Mouse (Mus musculus): Measurements from ENCODE around the gene Tmem107.
"Not testable (repeated sequence)": the region's sequence is repeated elsewhere in the genome, so short reads cannot be mapped to it uniquely, and the experiment has no call there.

Tmem107 gene

DNA sequence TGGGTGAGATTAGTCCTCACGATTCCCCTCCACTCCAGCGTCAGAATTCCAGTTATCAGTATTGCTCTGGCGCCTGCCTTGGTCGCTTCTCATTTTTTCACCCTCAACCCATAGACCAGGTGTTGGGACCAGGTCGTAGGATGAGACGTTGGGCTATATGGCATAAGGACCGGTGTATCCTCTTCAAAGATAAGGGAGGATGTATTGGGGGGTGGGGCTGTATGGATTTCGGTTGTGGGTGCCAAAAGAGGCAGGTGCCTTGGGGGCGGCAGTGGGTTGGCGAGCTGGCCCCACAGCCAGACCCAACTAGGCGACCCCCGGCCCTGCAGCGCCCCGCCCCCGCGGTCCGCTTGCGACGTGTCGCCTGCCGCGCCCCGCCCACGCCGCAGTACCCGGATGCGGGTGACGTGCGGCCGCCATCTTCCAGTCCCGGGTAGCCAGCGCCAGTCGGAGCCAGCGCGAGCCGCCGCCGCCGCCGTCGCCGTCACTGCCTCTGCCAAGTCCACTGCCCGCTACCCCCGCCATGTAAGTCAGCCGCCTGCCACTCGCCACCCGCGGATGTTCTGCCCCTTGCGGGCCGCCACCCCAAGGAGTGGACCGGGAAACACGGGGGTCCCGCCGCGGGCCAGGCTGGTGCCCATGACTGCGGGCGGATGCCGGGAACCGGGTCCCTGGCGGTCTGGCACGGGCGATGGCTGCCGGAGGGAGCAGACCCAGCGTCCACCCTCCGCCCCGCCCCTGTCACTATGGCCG lies 17.7 kb downstream of the Tmem107 start, which contains the start of gene Vamp2:
Gene Vamp2, plus strand, starts transcription at position 388 of the 753 bp plus-strand sequence.
- in situ Hi-C loops (cut with MboI; ENCODE audit: low pct_unique_long_range_greater_than_20kb in 1 of 2, low sequenced_read_pairs in 2 of 2, unreplicated experiment in 1 of 2), result no loop called here

DNA sequence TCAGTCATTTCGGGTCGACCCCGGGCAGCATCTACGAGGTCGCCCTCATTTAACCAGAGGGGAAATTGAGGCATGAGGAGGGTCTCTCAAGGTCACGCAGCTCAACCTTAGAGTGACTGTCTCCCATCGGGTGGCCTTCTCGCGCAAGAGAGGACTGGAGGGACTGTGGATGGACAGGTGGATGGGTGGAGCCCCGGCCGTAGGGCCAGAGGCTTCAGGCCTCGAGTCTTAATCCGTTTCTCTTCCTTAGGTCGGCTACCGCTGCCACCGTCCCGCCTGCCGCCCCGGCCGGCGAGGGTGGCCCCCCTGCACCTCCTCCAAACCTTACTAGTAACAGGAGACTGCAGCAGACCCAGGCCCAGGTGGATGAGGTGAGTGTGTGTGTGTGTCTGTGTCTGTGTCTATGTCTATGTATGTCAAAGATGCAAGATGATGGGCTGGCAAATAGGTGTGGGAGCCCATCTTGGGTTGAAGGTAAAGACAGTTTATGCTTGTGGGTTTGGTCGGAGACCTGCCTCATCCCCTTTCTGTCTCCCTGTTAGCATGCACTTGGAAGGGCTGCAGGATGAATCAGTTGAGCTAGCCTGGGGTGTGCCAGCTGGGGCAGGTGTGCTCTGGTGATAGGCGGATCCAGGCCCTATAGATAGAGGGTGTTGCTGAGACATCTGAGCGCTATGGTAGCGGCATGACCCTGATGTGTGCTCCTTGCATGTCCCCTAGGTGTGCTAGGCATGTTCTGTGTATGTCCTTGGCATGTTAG lies 18.4 kb downstream of the Tmem107 start:
- in situ Hi-C loops (cut with MboI; ENCODE audit: low pct_unique_long_range_greater_than_20kb in 1 of 2, low sequenced_read_pairs in 2 of 2, unreplicated experiment in 1 of 2), result no loop called here

DNA sequence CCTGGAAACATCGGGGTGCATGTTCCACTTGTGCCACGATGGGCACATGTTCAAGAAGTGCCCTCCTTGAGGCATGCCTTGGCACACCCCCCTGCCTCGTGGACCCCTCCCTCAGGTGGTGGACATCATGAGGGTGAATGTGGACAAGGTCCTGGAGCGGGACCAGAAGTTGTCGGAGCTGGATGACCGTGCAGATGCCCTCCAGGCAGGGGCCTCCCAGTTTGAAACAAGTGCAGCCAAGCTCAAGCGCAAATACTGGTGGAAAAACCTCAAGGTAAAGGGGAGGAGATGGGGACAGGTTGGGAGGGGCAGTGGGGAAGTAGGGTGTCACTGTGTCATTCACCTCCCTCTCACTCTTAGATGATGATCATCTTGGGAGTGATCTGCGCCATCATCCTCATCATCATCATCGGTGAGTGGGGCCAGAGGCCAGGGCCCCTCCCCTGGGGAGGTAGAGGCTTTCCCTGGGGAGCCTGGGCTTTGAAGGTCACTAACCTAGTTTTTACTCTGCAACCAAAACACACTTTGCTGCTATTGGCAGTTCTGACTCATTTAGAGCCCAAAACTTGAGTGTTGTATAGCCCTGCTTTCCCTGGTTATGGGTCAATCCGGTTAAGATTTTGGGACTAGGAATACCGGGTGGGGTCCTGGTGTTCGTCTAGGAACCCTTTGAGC lies 19.1 kb downstream of the Tmem107 start:
- in situ Hi-C loops (cut with MboI; ENCODE audit: low pct_unique_long_range_greater_than_20kb in 1 of 2, low sequenced_read_pairs in 2 of 2, unreplicated experiment in 1 of 2), result no loop called here

DNA sequence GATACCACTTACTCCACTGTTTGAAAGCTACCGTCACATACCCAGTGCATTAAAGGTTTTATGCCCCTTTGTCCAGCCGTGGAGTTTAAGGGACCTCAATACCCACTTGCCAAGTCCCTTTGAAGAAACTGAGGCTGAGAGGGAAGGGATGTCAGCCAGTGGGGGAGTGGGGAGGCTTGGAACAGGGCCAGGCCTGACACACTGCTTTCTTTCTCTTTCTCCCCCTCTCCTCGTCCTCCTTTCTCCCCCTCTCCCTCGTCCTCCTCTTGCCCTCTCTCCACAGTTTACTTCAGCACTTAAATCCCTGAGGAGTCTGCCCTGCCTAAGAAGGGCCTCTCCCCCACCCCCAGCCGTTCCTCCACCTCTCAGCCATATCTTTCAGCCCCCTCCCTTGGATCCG lies 19.8 kb downstream of the Tmem107 start:
- in situ Hi-C loops (cut with MboI; ENCODE audit: low pct_unique_long_range_greater_than_20kb in 1 of 2, low sequenced_read_pairs in 2 of 2, unreplicated experiment in 1 of 2), result no loop called here

DNA sequence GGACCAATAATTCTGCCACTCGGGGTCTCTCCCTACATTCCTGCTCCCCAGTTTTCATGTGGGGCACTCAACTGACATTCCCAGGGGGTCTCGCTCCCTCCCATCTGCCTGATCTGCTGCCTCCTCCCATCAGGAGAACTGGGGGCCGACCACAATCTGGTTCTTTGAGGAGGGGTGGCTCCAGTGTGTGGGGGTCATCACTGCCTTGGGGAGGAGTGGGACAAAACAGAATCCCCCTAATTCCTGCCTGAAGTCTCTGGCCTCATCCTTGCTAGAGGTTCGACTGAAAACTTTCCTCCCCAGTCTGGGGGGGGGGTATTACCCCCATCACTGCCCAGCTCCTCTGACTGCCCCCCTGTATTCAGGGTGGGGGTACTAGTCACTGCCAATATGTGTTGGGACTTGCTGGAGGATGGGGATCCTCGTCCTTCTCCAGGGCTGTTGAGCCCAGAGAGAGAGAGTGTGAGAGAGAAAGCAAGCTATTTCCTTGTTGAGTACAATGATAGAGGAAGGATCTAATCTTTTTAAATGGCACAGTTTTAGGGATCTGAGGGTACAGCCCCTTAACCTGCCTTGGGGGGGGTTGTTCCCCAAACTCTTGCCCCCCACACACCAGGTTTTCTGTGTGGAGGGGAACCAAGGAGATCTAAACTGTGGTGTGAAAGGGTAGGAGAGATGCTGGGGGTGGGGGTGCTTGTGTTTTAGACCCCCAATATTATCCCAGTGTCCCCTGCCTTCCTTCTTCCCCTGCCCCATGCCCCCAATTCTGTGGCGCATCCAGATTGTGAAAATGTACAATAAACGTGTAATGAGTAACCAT lies 21.2 kb downstream of the Tmem107 start:
- in situ Hi-C loops (cut with MboI; ENCODE audit: low pct_unique_long_range_greater_than_20kb in 1 of 2, low sequenced_read_pairs in 2 of 2, unreplicated experiment in 1 of 2), result no loop called here

DNA sequence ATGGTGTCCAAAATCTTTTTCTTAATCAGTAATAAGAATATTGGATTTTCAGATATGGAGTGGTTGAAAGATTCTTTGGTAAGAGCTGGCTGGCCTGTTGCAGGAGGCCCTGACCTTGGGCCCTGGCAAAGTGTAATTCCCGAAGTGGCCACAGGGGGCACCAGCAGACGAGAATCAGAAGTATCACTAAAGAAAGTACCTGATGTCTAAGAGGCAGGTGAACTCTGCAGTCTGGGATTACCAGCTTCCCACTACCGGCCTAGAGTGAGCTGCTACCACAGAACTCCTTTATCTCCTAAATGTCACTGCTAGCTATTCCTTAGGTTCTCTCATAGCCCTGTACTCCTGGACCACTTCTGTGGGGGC lies 21.8 kb downstream of the Tmem107 start:
- in situ Hi-C loops (cut with MboI; ENCODE audit: low pct_unique_long_range_greater_than_20kb in 1 of 2, low sequenced_read_pairs in 2 of 2, unreplicated experiment in 1 of 2), result no loop called here

DNA sequence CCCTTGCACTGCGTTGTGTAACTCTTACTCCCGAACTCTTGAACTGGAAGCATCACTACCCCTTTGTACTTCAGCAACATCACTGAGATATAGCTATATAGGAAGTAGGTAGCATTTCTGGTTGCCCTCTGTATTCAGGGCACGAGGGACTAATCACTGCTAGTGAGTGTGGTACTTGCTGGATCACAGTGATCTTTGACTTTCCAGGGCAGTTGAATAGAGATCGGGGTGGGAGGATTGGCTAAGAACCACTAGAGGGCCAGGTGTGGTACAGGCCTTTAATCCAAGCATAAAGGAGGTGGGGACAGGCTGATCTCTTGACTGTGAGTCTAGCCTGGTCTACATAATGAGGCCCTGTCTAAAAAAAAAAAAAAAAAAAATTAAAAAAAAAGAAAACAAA lies 22.3 kb downstream of the Tmem107 start:
- in situ Hi-C loops (cut with MboI; ENCODE audit: low pct_unique_long_range_greater_than_20kb in 1 of 2, low sequenced_read_pairs in 2 of 2, unreplicated experiment in 1 of 2), result no loop called here

DNA sequence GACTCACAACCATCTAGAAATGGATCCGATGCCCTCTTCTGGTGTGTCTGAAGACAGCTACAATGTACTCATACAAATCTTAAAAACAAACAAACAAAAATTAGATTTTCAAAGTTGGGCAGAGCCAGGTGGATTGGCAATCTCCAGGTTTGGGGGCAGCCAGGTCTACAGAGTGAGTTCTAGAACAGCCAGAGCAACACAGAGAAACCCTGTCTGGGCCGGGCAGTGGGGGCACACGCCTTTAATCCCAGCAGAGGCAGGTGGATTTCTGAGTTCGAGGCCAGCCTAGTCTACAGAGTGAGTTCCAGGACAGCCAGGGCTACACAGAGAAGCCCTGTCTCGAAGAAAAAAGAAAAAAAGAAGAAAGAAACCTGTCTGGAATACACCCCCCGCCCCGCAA lies 23.2 kb downstream of the Tmem107 start:
- in situ Hi-C loops (cut with MboI; ENCODE audit: low pct_unique_long_range_greater_than_20kb in 1 of 2, low sequenced_read_pairs in 2 of 2, unreplicated experiment in 1 of 2), result not testable (repeated sequence)

DNA sequence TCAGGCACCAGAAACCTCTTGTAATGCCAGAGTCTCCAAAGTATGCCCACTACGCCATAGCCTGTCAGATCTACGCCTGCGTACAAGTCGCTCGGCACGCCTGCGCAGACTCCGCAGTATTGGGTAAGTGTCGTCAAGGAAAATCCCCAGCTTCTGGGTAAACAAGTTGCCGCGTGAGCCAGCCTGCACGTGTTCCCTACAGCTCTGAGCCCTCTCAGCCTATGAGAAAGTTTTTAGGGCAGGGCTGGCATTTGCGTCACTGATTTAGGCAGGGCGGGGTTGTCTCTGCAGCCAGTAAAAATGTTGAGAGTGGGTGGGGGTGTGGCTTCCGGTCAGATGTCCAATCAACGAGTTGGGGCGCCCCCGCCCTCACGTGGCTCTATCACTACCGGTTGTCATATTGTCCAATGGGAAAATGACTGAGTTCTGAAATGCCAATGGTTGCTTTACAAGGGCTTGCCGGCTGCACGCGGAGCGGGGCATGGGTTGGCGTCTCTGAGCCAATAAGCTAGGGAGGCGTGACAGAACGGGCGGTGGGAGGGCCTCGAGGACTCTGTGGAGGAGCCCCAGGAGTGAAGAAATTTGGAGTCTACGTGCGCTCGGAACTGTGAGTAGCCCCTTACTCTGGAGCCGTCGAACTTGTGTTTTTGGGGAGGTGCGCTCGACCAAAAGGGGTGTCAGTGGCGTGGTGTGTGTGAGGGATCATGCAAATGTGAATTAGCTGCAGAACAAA lies 24.3 kb downstream of the Tmem107 start, which contains the start of gene Per1:
Gene Per1, plus strand, starts transcription at position 521 of the 733 bp plus-strand sequence.
- in situ Hi-C loops (cut with MboI; ENCODE audit: low pct_unique_long_range_greater_than_20kb in 1 of 2, low sequenced_read_pairs in 2 of 2, unreplicated experiment in 1 of 2), result no loop called here

DNA sequence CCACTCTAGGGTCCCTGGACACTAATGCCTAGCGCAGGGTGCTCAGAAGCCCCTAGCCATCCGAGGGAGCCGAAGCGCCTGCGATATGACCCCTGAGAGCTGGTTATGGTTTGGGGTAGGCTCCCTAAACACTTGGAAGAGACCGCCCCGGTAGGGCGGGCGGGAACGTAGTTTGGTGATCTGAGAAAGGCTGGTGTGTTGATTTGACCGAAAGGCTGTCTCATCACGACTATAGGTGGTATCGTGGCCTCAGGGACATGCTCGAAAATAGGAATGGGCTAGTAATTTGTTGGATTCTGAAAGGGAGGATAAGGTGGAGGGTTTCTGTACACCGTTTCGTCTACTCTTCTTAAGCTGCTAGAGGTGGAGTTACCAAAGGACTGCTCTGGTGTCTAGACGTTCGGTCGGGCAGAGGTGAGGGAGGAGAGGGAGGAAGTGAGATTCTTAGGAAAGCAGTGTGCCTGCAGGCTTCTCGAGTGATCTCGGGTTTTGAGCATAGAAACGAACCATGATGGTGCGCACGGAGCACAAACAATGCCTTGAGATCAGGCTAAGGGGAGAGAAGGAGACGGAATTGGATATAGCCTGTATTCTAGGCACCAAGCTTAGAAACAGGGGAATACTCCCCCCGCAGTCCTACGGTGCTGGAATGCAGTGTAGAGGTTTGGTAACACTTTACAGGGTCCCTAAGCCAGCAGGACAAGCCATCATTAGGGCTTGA lies 25.1 kb downstream of the Tmem107 start:
- in situ Hi-C loops (cut with MboI; ENCODE audit: low pct_unique_long_range_greater_than_20kb in 1 of 2, low sequenced_read_pairs in 2 of 2, unreplicated experiment in 1 of 2), result no loop called here

DNA sequence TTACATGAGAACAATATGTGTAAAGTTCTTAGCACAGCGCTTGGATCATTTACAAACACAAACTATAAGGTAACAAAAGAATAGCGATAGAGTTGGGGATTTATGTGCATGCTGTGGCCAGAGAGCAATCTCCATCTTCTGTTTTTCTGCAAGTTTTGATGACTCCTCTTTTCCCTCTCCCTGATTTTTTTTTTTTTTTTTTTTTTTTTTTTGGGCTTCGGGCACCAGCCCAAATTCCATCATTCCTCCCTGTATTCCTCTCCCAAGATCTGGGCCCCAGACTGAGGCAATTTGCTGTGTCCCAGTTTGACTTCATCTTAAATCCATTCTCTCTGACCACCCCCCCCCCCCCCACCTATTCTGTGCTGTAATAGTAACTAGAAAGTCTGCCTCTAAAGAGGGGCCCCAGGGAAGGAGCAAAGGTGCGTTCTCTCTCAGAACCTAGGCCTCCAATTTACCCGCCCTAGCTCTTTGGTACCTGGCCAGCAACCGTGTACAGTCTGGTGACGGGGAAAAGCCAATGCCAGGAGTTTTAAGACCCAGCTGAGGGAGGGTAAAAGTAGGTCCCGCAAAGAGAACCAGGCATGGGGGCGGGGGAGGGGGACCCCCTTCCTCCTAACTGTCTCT lies 25.9 kb downstream of the Tmem107 start:
- in situ Hi-C loops (cut with MboI; ENCODE audit: low pct_unique_long_range_greater_than_20kb in 1 of 2, low sequenced_read_pairs in 2 of 2, unreplicated experiment in 1 of 2), result no loop called here

DNA sequence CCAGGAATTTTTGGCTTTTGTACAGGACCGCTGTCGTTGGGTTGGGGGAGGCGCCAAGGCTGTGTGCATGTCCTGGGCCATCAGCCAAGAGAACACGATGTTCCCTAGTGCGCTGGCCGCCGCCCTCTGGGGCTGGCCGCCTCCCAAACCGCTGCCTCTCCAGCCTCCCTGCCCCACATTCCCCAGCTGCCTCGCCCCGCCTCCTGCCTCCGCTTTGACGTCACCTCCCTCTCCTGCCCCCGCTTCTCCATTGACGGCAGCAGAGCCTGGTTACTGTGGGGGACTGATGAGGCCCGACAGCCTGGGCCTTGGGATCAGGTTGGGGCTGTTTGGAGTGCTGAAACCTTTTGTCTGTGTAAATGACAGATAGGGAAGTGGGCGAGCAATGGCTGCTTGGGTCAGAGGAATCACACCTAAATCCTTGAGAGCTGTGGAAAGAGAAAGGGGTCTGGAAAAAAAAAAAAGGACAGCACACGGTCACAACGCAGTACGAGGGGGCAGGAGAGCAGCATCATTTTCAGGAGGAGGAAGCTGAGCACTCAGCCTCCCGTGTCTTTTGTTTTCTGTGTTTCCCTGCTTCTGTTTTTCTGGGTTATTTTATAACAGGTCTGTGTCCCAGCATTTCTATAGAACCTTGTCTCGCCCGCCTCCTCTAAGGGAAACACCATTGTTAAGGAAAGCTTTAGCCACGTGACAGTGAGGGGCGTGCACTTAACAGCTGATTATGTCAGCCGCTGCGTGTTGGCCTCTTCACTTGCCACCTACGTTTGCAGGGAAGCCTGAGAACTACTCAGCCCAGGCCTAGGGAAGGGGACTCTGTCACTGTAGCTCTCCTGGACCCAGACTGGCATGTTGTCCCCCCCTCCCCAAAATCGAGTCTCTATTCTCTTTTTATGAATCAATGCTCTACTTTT lies 26.6 kb downstream of the Tmem107 start:
- in situ Hi-C loops (cut with MboI; ENCODE audit: low pct_unique_long_range_greater_than_20kb in 1 of 2, low sequenced_read_pairs in 2 of 2, unreplicated experiment in 1 of 2), result no loop called here

DNA sequence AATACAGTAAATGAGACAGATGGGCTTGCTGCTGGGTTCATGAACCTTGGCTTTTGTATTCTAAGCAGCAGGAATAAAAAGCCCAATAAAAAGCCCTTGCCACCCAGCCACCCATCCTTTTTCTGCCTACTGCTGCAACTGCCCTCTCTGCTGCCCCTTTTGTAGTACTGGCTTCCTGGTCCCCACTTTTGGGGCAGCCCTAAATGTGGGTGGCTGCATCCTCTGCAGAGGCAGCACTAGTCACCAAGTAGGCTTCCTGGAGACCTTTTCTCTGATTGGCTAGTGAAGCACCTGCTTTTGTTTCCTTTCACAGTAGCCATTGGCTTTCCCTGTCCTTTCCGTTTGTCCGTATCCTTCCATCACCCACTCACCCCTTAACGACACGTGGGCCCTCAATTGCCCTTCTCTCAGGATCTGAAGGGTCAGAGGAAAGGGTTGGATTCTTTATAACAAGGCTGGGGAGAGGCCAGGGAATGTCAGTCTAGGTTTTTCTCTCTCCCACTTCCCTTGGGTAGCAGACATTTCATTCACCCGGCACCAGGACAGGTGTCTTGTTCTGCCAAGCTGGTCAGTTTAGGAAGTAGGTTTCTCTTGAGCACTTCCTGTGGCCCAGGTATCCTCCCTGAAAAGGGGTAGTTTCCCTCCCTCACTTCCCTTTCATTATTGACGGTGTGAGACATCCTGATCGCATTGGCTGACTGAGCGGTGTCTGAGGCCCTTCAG lies 27.6 kb downstream of the Tmem107 start:
- in situ Hi-C loops (cut with MboI; ENCODE audit: low pct_unique_long_range_greater_than_20kb in 1 of 2, low sequenced_read_pairs in 2 of 2, unreplicated experiment in 1 of 2), result no loop called here

DNA sequence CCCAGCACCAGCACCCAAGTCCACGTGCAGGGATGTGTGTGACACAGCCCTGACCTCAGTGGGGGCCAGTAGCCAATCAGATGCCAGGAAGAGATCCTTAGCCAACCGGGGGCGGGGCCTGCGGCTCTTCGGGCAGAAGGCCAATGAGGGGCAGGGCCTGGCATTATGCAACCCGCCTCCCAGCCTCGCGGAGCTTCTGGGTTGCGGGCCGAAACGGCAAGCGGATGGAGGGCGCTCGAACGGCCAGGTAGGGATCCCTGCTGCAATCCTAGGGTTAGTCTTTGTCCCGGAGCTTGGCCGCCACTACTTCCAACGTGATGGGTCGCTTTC lies 28.1 kb downstream of the Tmem107 start:
- in situ Hi-C loops (cut with MboI; ENCODE audit: low pct_unique_long_range_greater_than_20kb in 1 of 2, low sequenced_read_pairs in 2 of 2, unreplicated experiment in 1 of 2), result no loop called here

DNA sequence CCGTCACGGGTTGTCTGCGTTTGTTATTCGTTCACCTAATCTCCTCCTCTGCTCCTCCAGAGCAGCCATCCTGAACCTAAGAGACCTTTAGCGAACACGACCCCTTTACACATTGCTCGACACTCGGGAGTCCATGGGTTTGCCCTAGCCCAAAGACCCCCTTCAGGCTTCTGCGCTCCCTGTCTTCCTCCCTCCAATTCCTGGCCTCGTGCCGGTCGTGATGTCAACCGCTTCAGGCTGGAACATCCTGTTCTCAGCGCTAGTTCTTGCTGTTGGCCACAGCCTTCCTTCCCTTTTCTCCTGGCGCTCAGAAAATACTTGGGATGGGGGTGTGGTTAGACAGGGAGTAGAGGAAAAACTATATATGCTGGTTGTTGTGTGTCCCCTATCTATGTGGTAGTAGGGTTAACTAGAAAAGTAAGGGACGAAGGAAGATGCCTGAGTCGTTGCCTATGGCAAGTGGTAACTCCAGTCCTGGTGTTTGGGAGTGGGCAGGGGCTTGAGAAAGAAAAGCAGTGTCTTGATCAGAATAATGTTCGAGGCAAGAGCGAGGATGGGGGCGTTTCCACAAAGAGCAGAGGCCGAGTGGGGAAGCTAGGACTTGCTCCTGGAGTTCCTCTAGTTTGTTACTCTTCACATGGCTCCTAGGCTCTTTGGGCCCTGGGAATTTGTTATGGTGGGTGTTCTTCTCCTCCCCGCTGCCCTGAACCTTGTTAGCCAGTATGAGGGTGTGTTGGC lies 28.7 kb downstream of the Tmem107 start:
- in situ Hi-C loops (cut with MboI; ENCODE audit: low pct_unique_long_range_greater_than_20kb in 1 of 2, low sequenced_read_pairs in 2 of 2, unreplicated experiment in 1 of 2), result no loop called here
